Mouse (Mus musculus): ENCODE data around the gene Pycr2. TPM values are rescaled to one million over a fixed set of nuclear protein-coding genes. Genes with fewer than 3 reads are reported as not detected.

Gene Pycr2
- total and polyA plus RNA-seq, 3 experiments: 22.7 to 122 (median 23.2) TPM

GRCm38 (mm10) chr1:180911138-180911537, 7.0 kb downstream of the Pycr2 start:
- DNase-seq (ENCODE audit: low spot score): no peak
- TF ChIP-seq POLR2AphosphoS5 (IDR thresholded peaks at IDR 0.05; ENCODE audit: insufficient replicate concordance, low read depth, low read length): no peak
- no peak for TF ChIP-seq GATA2 (IDR thresholded peaks at IDR 0.05; ENCODE audit: borderline replicate concordance, low read depth, low read length)
- TF ChIP-seq CTCF (IDR thresholded peaks at IDR 0.05; ENCODE audit: low read depth, low read length): no peak
- no peak for TF ChIP-seq TAL1 (conservative IDR thresholded peaks at IDR 0.05; ENCODE audit: low read depth, low read length)
- TF ChIP-seq GATA1 (IDR thresholded peaks at IDR 0.05; ENCODE audit: borderline replicate concordance, low read length): no peak
- Histone ChIP-seq H3K36me3 (replicated peaks) (peaks cover 36% of the 10 kb centered on the region), H3K9me3 (replicated peaks) (no peaks in the 10 kb centered on the region), H3K4me3 (ENCODE audit: low read depth, low read length) (no peak overlapping the region; the same call in 1 of the 2 replicates), H3K27me3 (ENCODE audit: insufficient read depth, low read length) (peaks cover 4% of the 10 kb centered on the region; the same call in 1 of the 2 replicates), H3K4me1 (ENCODE audit: insufficient read depth, low read depth, low read length) (peaks cover 68% of the 10 kb centered on the region)
- no peak for ATAC-seq (ENCODE audit: extremely low read depth, insufficient number of reproducible peaks, low FRiP score, poor library complexity, severe bottlenecking)

DNA sequence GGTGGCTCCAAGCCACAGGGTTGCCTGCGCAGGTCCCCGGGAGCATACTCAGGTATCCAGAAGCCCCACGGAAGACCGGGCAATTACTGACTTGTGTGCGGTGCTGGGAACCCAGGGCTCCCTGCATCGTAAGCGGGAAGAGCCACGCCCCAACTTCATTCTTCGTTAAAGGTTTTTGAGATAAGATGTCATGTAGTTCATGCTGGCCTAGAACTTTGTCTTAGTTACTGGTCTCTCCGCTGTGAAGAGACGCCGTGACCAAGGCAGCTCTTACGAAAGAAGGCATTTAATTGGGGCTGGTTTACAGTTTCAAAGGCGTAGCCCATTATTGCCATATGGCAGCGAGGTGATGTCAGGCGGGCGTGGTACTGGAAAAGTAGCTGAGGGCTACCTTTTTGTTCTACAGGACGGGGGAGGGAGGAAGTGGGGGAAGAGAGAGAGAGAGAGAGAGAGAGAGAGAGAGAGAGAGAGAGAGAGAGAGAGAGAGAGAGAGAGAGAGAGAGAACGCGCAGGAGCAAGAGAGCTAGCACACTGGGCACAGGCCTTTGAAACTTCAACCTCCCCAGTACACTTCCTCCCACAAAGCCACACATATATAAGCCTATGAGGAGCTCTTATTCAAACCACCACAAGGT, 7.7 kb downstream of the Pycr2 start:
- peaks cover 30% of the 10 kb centered on the region for H3K36me3 ChIP-seq (replicated peaks)
- peaks cover 66% of the 10 kb centered on the region for H3K4me1 ChIP-seq (ENCODE audit: insufficient read depth, low read depth, low read length)
- no peaks in the 10 kb centered on the region; the same call in 1 of the 2 replicates for H3K9me3 ChIP-seq (replicated peaks)
- DNase-seq (ENCODE audit: low spot score) (no peak), ATAC-seq (ENCODE audit: extremely low read depth, insufficient number of reproducible peaks, low FRiP score, poor library complexity, severe bottlenecking) (no peak)
- peaks cover 7% of the 10 kb centered on the region; the same call in 1 of the 2 replicates for H3K27me3 ChIP-seq (ENCODE audit: insufficient read depth, low read length)
- H3K4me3 ChIP-seq (ENCODE audit: low read depth, low read length): peak overlapping the region; percentile 51; the same call in 1 of the 2 replicates
- TF ChIP-seq TAL1 (conservative IDR thresholded peaks at IDR 0.05; ENCODE audit: low read depth, low read length) (no peak), CTCF (IDR thresholded peaks at IDR 0.05; ENCODE audit: low read depth, low read length) (no peak), POLR2AphosphoS5 (IDR thresholded peaks at IDR 0.05; ENCODE audit: insufficient replicate concordance, low read depth, low read length) (no peak), GATA2 (IDR thresholded peaks at IDR 0.05; ENCODE audit: borderline replicate concordance, low read depth, low read length) (no peak), GATA1 (IDR thresholded peaks at IDR 0.05; ENCODE audit: borderline replicate concordance, low read length) (no peak)

DNA sequence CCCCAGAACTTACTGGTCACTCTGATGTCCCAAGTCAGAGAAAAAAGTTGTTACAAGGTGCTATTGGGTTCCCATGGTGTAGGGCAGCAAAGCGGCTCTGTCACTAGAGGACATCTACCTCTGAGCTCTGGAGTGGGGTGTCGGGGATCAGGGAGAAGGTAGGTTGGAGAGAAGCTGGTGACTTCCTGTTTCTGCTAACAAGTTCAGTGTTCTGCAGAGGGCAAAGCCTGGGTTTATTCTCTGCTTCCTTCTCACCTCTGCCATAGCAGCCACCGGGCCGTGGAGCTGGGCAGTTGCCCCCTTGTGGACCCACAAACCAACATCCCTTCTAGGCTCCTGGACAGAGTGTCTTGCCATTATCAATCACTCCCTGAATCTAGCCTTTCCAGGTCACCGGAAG, 8.7 kb downstream of the Pycr2 start:
- no peak for TF ChIP-seq TAL1 (conservative IDR thresholded peaks at IDR 0.05; ENCODE audit: low read depth, low read length)
- no peak for TF ChIP-seq GATA2 (IDR thresholded peaks at IDR 0.05; ENCODE audit: borderline replicate concordance, low read depth, low read length)
- TF ChIP-seq CTCF (IDR thresholded peaks at IDR 0.05; ENCODE audit: low read depth, low read length): no peak
- Histone ChIP-seq H3K36me3 (replicated peaks) (peaks cover 20% of the 10 kb centered on the region), H3K4me3 (ENCODE audit: low read depth, low read length) (0 out of 2 replicates have a peak overlapping the region, but pooled peaks have one; percentile 7), H3K27me3 (ENCODE audit: insufficient read depth, low read length) (peaks cover 7% of the 10 kb centered on the region; the same call in 1 of the 2 replicates), H3K9me3 (replicated peaks) (no peaks in the 10 kb centered on the region; the same call in 1 of the 2 replicates), H3K4me1 (ENCODE audit: insufficient read depth, low read depth, low read length) (peaks cover 61% of the 10 kb centered on the region)
- DNase-seq (ENCODE audit: low spot score) (no peak), ATAC-seq (ENCODE audit: extremely low read depth, insufficient number of reproducible peaks, low FRiP score, poor library complexity, severe bottlenecking) (no peak)

DNA sequence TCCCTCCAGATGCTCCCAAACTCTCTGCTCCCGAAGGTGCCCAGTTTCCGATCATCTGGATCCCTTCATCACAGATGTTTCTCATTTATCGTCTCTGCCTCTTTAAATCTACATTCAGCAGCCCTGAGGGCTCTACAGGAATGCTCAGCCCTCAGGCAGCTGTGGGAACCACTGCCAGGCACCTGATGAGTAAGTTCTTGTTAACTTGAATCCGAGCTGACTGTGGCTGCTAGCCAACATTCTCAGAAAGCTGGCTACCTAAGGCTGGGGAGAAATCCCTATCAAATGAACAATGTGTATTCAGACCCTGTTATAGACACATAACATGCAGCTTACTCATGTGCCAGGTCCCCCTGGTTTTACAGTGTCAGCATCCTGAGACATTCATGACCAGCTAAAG, 9.7 kb downstream of the Pycr2 start:
- H3K36me3 ChIP-seq (replicated peaks): peaks cover 10% of the 10 kb centered on the region
- H3K4me1 ChIP-seq (ENCODE audit: insufficient read depth, low read depth, low read length): peaks cover 51% of the 10 kb centered on the region
- no peaks in the 10 kb centered on the region; the same call in 1 of the 2 replicates for H3K9me3 ChIP-seq (replicated peaks)
- H3K4me3 ChIP-seq (ENCODE audit: low read depth, low read length): no peak overlapping the region
- no peak for ATAC-seq (ENCODE audit: extremely low read depth, insufficient number of reproducible peaks, low FRiP score, poor library complexity, severe bottlenecking)
- H3K27me3 ChIP-seq (ENCODE audit: insufficient read depth, low read length): peaks cover 8% of the 10 kb centered on the region; the same call in 1 of the 2 replicates
- no peak for DNase-seq (ENCODE audit: low spot score)
- TF ChIP-seq CTCF (IDR thresholded peaks at IDR 0.05; ENCODE audit: low read depth, low read length): no peak
- TF ChIP-seq GATA2 (IDR thresholded peaks at IDR 0.05; ENCODE audit: borderline replicate concordance, low read depth, low read length): no peak
- TF ChIP-seq GATA1 (IDR thresholded peaks at IDR 0.05; ENCODE audit: borderline replicate concordance, low read length): no peak
- TF ChIP-seq TAL1 (conservative IDR thresholded peaks at IDR 0.05; ENCODE audit: low read depth, low read length): no peak
- no peak for TF ChIP-seq POLR2AphosphoS5 (IDR thresholded peaks at IDR 0.05; ENCODE audit: insufficient replicate concordance, low read depth, low read length)

DNA sequence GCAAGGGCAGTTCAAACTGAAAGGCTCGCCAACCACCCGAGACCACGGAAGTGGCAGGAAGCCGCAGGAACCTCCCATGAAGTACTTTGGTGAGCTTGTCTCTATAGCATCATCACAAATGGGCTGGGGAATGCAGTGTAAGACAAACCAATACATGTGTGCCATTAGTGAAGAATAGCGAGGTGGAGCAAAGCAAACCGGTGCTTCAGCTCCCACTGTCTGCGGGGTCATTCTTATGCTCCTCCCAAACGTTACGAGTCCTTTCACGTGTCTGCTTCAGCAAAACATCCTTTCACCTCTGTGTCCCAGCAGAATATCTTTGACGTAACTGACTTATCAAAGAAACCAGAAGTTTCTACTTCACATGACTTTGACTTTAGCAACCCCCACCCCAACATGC, 12.3 kb downstream of the Pycr2 start:
- Histone ChIP-seq H3K36me3 (replicated peaks) (no peaks in the 10 kb centered on the region), H3K27me3 (ENCODE audit: insufficient read depth, low read length) (peaks cover 20% of the 10 kb centered on the region), H3K4me1 (ENCODE audit: insufficient read depth, low read depth, low read length) (peaks cover 49% of the 10 kb centered on the region), H3K9me3 (replicated peaks) (no peaks in the 10 kb centered on the region; the same call in 1 of the 2 replicates), H3K4me3 (ENCODE audit: low read depth, low read length) (no peak overlapping the region; the same call in 1 of the 2 replicates)
- no peak for TF ChIP-seq POLR2AphosphoS5 (IDR thresholded peaks at IDR 0.05; ENCODE audit: insufficient replicate concordance, low read depth, low read length)
- TF ChIP-seq GATA1 (IDR thresholded peaks at IDR 0.05; ENCODE audit: borderline replicate concordance, low read length): no peak
- no peak for TF ChIP-seq GATA2 (IDR thresholded peaks at IDR 0.05; ENCODE audit: borderline replicate concordance, low read depth, low read length)
- TF ChIP-seq CTCF (IDR thresholded peaks at IDR 0.05; ENCODE audit: low read depth, low read length): no peak
- TF ChIP-seq TAL1 (conservative IDR thresholded peaks at IDR 0.05; ENCODE audit: low read depth, low read length): no peak
- no peak for ATAC-seq (ENCODE audit: extremely low read depth, insufficient number of reproducible peaks, low FRiP score, poor library complexity, severe bottlenecking)
- DNase-seq (ENCODE audit: low spot score): no peak

GRCm38 (mm10) chr1:180917053-180917452, 13.0 kb downstream of the Pycr2 start:
- Histone ChIP-seq H3K36me3 (replicated peaks) (no peaks in the 10 kb centered on the region), H3K4me3 (ENCODE audit: low read depth, low read length) (no peak overlapping the region), H3K27me3 (ENCODE audit: insufficient read depth, low read length) (peaks cover 20% of the 10 kb centered on the region), H3K9me3 (replicated peaks) (no peaks in the 10 kb centered on the region; the same call in 1 of the 2 replicates), H3K4me1 (ENCODE audit: insufficient read depth, low read depth, low read length) (peaks cover 45% of the 10 kb centered on the region)
- TF ChIP-seq POLR2AphosphoS5 (IDR thresholded peaks at IDR 0.05; ENCODE audit: insufficient replicate concordance, low read depth, low read length): no peak
- TF ChIP-seq GATA2 (IDR thresholded peaks at IDR 0.05; ENCODE audit: borderline replicate concordance, low read depth, low read length): no peak
- TF ChIP-seq CTCF (IDR thresholded peaks at IDR 0.05; ENCODE audit: low read depth, low read length): no peak
- ATAC-seq (ENCODE audit: extremely low read depth, insufficient number of reproducible peaks, low FRiP score, poor library complexity, severe bottlenecking): no peak
- no peak for DNase-seq (ENCODE audit: low spot score)

Data from G1E (cell line).